ENCODE assay signal across 13 mouse cellular contexts in the genomic region with DNA sequence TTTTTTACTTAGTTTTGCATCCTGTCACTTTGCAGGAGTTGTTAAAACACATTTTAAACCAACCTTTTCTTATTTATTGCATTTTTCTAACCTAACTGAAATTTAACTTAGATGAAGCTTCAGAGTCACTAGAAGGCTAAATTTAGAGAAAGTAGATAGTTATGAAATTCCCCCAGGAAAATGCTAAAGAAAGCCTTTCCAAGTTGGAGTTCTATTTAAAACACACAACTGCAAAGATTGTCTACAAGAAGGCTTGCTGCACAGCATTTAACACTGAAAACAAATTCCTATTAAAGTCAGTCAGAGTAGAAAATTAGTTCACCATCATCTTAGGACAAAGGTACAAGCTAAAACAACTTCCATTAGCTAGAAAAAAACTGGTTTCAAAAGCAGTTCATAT. TPM values are rescaled to one million over a fixed set of nuclear protein-coding genes. Genes with fewer than 3 reads are reported as not detected.
"Had no signal": no experiment of that assay in that cellular context is flagged by ENCODE, and none has a peak within 500 bp of the region (broad histone marks: within the 10 kb centered on the region; RNA-seq: fewer than 3 reads in every experiment).

A gene (plus strand): TSS at position 262 of the 400 bp plus-strand sequence.

- DNase-seq: retina, postnatal 1 day; right cerebral cortex, adult 18-20 months; right cerebral cortex, postnatal 14 days; right cerebral cortex, postnatal 25 days; right cerebral cortex, postnatal 4 days; spleen, adult 18-20 months; thymus, adult 18-20 months; thymus, adult 2 months; thymus, postnatal 14 days; thymus, postnatal 25 days; thymus, postnatal 36 days; thymus, postnatal 4 days had no signal

RNA-seq across cellular contexts. Expression of the gene that starts here (rescaled TPM):
- total RNA-seq: neutrophil, adult 5-6 weeks had no signal
